Mouse (Mus musculus) testis, adult 2 months (tissue): ENCODE data around the gene 1700003E16Rik. TPM values are rescaled to one million over a fixed set of nuclear protein-coding genes. Genes with fewer than 3 reads are reported as not detected.

Experiments used
- H3K27ac ChIP-seq: fragments of 200-500 bp; 2 replicates; pipeline ENCODE4 v1.5.1; 2012; ENCODE audit warnings: low read depth, low read length; ENCODE audit not compliant: control insufficient read depth, insufficient read depth
- H3K27me3 ChIP-seq: fragments of 200-500 bp; 2 replicates; pipeline ENCODE4 v1.6.1; 2012; ENCODE audit warnings: mild to moderate bottlenecking, low read length, moderate library complexity; ENCODE audit not compliant: control insufficient read depth, insufficient read depth
- H3K36me3 ChIP-seq: fragments of 200-500 bp; 2 replicates; pipeline ENCODE4 v1.6.1; 2012; ENCODE audit warnings: mild to moderate bottlenecking, low read length; ENCODE audit not compliant: control insufficient read depth, insufficient read depth
- H3K4me1 ChIP-seq: fragments of 200-500 bp; 2 replicates; pipeline ENCODE4 v1.6.1; 2012; ENCODE audit warnings: low read length; ENCODE audit not compliant: control insufficient read depth, insufficient read depth
- H3K4me3 ChIP-seq: fragments of 200-500 bp; 2 replicates; pipeline ENCODE4 v1.5.1; 2012; ENCODE audit warnings: low read depth, mild to moderate bottlenecking, low read length, moderate library complexity, mixed read lengths; ENCODE audit not compliant: control insufficient read depth
- CTCF ChIP-seq: fragments of 200-500 bp; IDR thresholded peaks from 2 replicates; pipeline ENCODE4 v1.5.1; 2012; ENCODE audit warnings: low read depth, mild to moderate bottlenecking, inconsistent platforms, low read length, moderate library complexity; ENCODE audit not compliant: control insufficient read depth, insufficient read depth, insufficient replicate concordance
- POLR2A ChIP-seq: fragments of 200-500 bp; IDR thresholded peaks from 2 replicates; pipeline ENCODE4 v1.6.1; 2012; ENCODE audit warnings: low read depth, mild to moderate bottlenecking, inconsistent platforms, low read length, moderate library complexity; ENCODE audit not compliant: control insufficient read depth
- polyA plus RNA-seq: library from polyadenylated mRNA; depleted of rRNA; stranded (reverse); fragments of >200 nt; gene quantifications from 2 replicates; pipeline ENCODE4 v1.2.3, GENCODE M21; 2012

Gene 1700003E16Rik
- polyA plus RNA-seq, 1 experiment, result 604 TPM

GRCm38 (mm10) chr6:83121863-83122710 lies 34.1 kb upstream of the 1700003E16Rik start:
- TF ChIP-seq POLR2A (no peak), CTCF (no peak)
- Histone ChIP-seq H3K27ac (peak overlapping the region; percentile 70), H3K4me3 (peak overlapping the region; percentile 91), H3K36me3 (no peaks in the 10 kb centered on the region; the same call in 1 of the 2 replicates), H3K4me1 (peaks cover 22% of the 10 kb centered on the region), H3K27me3 (no peaks in the 10 kb centered on the region)

- no peak overlapping the region for H3K27ac ChIP-seq
- no peaks in the 10 kb centered on the region for H3K27me3 ChIP-seq
- peaks cover 22% of the 10 kb centered on the region for H3K4me1 ChIP-seq
- TF ChIP-seq POLR2A (no peak), CTCF (no peak)
- peak overlapping the region; percentile 23 for H3K4me3 ChIP-seq
- H3K36me3 ChIP-seq, result no peaks in the 10 kb centered on the region
Observed at GRCm38 (mm10) chr6:83122961-83123360, 33.2 kb upstream of the 1700003E16Rik start.

DNA sequence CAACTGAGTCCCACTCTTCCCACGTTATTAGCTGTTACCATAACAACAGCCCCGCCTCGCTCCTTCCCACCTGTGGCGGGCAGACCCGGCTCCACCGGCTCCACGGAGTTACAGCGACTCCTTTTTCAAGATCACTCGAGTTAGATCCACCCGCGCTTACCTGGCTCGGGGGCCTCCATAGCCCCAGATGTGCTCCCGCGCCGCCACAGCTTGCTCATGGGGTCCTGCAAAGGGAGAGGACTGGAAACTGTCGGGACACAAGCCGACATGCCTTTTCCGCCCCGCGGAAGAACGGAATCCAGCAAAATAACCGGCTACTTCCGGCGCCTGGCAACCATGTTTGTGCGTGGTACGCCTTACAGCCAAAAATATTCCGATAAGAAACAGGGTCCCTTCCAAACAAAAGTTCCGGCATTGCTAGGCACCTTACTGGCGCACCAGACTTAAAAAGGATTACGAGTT lies 31.3 kb upstream of the 1700003E16Rik start:
- H3K4me3 ChIP-seq, result peak overlapping the region; percentile 95
- peaks cover 22% of the 10 kb centered on the region for H3K4me1 ChIP-seq
- H3K36me3 ChIP-seq, result no peaks in the 10 kb centered on the region
- TF ChIP-seq POLR2A, result peak; percentile 96
- TF ChIP-seq CTCF, result no peak
- H3K27ac ChIP-seq, result peak overlapping the region; percentile 82
- H3K27me3 ChIP-seq, result no peaks in the 10 kb centered on the region

- no peaks in the 10 kb centered on the region for H3K36me3 ChIP-seq
- TF ChIP-seq POLR2A (no peak), CTCF (no peak)
- H3K4me1 ChIP-seq, result peaks cover 22% of the 10 kb centered on the region
- peak within 1 kb of the TSS; percentile 82 for H3K27ac ChIP-seq
- H3K27me3 ChIP-seq, result no peaks in the 10 kb centered on the region
- peak within 1 kb of the TSS; percentile 95 for H3K4me3 ChIP-seq
Observed at GRCm38 (mm10) chr6:83125331-83125730, 30.9 kb upstream of the 1700003E16Rik start, which contains the start of gene Ino80b. Gene Ino80b, minus strand, starts transcription at chr6:83125431.

GRCm38 (mm10) chr6:83127419-83127818 lies 28.8 kb upstream of the 1700003E16Rik start:
- Histone ChIP-seq H3K36me3 (no peaks in the 10 kb centered on the region), H3K27me3 (no peaks in the 10 kb centered on the region), H3K27ac (no peak overlapping the region), H3K4me3 (no peak overlapping the region), H3K4me1 (peaks cover 8% of the 10 kb centered on the region)
- no peak for TF ChIP-seq CTCF
- no peak for TF ChIP-seq POLR2A

DNA sequence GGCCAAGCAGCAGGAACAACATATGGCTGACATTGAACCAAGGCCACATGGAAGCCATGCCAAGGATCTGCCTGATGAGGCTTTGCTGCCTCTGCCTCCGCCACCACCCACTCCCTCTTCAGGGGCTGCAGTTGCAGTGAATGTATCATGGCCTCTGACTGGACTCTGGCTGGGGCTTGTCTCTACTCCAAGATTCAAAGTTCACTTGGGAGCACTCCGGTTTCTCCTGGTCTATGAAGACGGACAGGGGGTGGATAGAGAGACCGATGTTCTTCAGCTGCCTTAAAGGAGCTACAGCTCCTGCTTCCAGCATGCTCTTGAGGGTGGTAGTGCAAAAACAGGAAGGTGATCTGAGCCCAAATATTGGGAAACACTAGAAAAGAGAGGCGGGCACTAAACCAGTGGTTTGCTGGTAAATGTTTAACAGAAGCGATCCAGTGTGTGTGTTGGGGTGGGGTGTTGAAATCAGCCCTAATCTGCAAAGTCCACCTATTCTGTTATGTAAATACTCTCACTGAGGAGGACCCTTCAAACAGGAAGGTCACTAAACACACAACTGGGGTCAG lies 24.7 kb upstream of the 1700003E16Rik start:
- Histone ChIP-seq H3K27me3 (no peaks in the 10 kb centered on the region), H3K36me3 (no peaks in the 10 kb centered on the region), H3K4me1 (peaks cover 10% of the 10 kb centered on the region), H3K27ac (no peak overlapping the region), H3K4me3 (no peak overlapping the region)
- TF ChIP-seq CTCF (no peak), POLR2A (no peak)

- no peak for TF ChIP-seq POLR2A
- no peak for TF ChIP-seq CTCF
Observed at GRCm38 (mm10) chr6:83132176-83132919, 23.9 kb upstream of the 1700003E16Rik start.

More at GRCm38 (mm10) chr6:83132176-83132919, 23.9 kb upstream of the 1700003E16Rik start:
- Histone ChIP-seq H3K4me1 (peaks cover 18% of the 10 kb centered on the region), H3K36me3 (no peaks in the 10 kb centered on the region), H3K4me3 (no peak overlapping the region), H3K27ac (no peak overlapping the region), H3K27me3 (no peaks in the 10 kb centered on the region)
